Mouse (Mus musculus) kidney, postnatal 25 days (tissue): ENCODE measurements around the gene Vmn1r210.
"Not testable (repeated sequence)": the region's sequence is repeated elsewhere in the genome, so short reads cannot be mapped to it uniquely, and the experiment has no call there.

Experiments used
- DNase-seq, 2 experiments: peaks; one replicate each; pipeline ENCODE4 v3.0.0; 2021; ENCODE audit warnings: mixed read lengths in 2 of 2

Gene Vmn1r210

GRCm38 (mm10) chr13:22831248-22831647 is at the start of gene Vmn1r210:
Gene Vmn1r210, minus strand, starts transcription at chr13:22831348.
- DNase-seq: no peak

- no peak for DNase-seq
These were observed 48.1 kb upstream of the Vmn1r210 start for GRCm38 (mm10) chr13:22879257-22879656.

DNA sequence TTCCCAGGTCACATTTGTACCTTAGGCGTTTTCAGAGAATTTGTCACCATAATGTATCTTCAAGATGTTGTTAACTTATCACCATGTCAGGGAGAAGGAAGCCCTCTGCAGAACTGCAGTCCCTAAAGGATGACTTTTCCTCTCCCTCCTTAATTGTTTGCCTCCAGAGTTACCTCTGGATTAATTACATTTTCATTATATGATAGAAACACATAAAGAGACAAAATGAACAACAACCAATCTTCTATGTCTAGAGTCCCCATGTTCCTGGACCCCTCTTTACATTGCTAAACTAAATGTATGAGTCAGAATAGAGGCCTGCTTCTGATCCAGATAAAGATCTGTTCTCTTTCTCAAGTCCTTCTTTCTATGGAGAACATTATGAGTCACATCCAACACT is 26.3 kb upstream of the Vmn1r210 start, which contains the start of gene Vmn1r211:
Gene Vmn1r211 (minus strand): TSS at position 101 of the 400 bp plus-strand sequence.
- DNase-seq: no peak

- DNase-seq: no peak
These were observed 23.6 kb upstream of the Vmn1r210 start for GRCm38 (mm10) chr13:22854760-22855159.

DNA sequence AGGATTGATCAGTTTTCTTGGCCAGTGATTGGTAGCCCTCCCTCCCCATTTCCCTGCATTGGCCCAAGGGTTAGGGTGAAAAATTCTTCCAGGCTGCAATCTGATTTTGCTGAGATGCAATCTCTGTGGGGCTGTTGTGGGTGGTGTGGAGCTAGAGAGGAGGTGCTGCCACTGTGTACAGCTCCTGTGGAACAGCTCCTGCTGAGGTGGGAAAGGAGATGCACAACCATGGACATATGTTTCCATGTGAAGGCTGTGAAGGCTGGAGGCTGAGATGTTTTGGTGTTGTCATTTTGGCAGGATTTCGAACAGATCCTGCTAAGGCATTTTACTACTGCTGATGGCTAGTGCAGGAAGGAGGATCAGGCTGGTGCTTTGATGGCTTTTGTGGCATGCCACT is 15.7 kb upstream of the Vmn1r210 start:
- no peak for DNase-seq

DNA sequence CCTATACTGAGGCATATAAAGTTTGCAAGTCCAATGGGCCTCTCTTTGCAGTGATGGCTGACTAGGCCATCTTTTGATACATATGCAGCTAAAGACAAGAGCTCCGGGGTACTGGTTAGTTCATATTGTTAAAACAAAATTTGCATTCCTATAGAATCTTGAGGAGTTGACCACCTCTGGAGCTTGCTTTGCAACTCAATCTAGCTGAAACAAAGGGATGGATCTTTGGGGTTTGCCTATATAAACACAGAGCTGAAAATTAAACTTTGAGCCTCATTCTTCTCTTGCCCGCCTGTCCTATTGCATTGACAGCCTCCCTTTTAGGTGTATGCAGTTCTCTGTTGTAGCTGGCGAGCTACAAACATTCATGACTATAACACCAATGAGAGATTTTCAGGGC is 13.2 kb upstream of the Vmn1r210 start:
- DNase-seq: not testable (repeated sequence)

DNA sequence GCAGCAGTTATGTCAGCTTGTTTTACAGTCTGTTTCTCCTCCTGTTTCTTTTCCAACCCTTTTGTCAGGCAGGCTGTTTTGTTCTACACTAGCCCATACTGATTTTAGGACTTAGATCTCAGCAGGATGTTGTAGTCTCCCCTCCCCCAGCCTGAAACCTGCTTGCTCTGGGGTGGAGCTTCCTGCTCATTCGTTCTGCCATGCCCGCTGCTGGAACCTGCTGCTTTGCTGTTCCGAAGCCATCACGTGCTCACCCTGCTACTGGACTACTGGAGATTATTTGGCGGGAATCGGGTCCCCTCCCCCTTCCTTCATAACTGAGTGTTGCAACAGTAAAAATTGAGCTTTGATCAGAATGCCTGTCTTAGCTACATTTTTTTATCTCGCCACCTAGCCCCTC is 1.8 kb downstream of the Vmn1r210 start:
- not testable (repeated sequence) for DNase-seq

- DNase-seq: not testable (repeated sequence)
These were observed 9.5 kb downstream of the Vmn1r210 start for GRCm38 (mm10) chr13:22821601-22822000.

GRCm38 (mm10) chr13:22809582-22809981 is 21.6 kb downstream of the Vmn1r210 start, which contains the start of gene Vmn1r209:
Gene Vmn1r209, minus strand, starts transcription at chr13:22809682.
- not testable (repeated sequence) for DNase-seq

DNA sequence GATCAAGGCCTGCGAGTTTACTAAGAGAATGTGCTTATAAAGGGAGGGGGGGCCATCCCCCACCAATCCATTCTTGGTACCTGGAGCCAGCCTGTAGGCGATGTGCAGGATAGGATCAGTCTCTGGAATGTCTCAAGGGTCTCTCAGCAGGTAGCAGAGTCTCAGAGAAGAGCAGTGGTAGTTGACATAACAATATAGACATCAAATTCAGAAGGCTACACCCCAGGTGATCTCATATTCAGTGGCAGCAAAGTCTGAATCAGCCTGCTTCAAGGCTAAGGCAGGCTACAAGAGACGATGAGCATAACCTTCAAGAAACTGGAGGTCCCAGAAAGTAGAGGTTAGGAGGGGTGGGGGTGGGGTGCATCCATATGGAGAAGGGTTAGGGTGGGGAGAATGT is 43.1 kb downstream of the Vmn1r210 start:
- not testable (repeated sequence) for DNase-seq

- DNase-seq: not testable (repeated sequence)
These were observed 47.0 kb downstream of the Vmn1r210 start for GRCm38 (mm10) chr13:22784159-22784558.

- DNase-seq: not testable (repeated sequence)
These were observed 53.8 kb downstream of the Vmn1r210 start, which contains the start of gene Vmn1r208 for GRCm38 (mm10) chr13:22777300-22777699. Gene Vmn1r208, minus strand, starts transcription at chr13:22777400.
